13 mouse cellular contexts compared by ENCODE assay signal in the genomic region with DNA sequence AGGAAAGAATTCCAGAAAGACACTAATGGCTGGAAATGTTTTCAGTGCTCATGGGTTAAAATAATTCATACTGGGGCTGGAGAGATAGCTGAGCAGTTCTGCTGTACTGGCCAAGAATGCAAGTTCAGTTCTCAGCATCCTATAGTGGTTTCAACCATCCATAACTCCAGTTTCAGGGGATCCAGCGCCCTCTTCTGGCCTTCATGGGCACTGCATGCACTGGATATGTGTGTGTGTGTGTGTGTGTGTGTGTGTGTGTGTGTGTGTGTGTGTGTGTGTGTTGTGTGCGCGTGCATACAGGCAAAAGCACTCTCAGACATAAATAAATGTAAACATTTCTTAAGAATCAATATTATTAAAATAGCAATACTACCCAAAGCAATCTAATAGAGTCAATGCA. TPM values are rescaled to one million over a fixed set of nuclear protein-coding genes. Genes with fewer than 3 reads are reported as not detected.
DNase-seq lines count a peak whose midpoint lies in the region; ATAC-seq and TF ChIP-seq lines count a peak whose summit lies in the region.
"Had no signal": no experiment of that assay in that cellular context is flagged by ENCODE, and none has a peak within 500 bp of the region (broad histone marks: within the 10 kb centered on the region; RNA-seq: fewer than 3 reads in every experiment).

No protein-coding gene starts in this region.

- H3K4me1 ChIP-seq in heart, embryonic 15.5 days (replicated peaks) = peaks cover 66% of the 10 kb centered on the region
- peaks cover 44% of the 10 kb centered on the region for H3K4me1 ChIP-seq in heart, embryonic 11.5 days (ENCODE audit: control insufficient read depth, insufficient read depth, low read length)
- no peaks in the 10 kb centered on the region for H3K4me1 ChIP-seq in spleen, adult 2 months (ENCODE audit: control insufficient read depth, insufficient read depth, insufficient read length)
- H3K4me1 ChIP-seq in bone marrow, adult 2 months (ENCODE audit: control insufficient read depth, insufficient read depth, low read length) = no peaks in the 10 kb centered on the region; the same call in 1 of the 2 replicates

- DNase-seq in spleen, adult 2 months (ENCODE audit: low read depth in 1 of 2, low spot score in 2 of 2) = peak in 1 of 2 experiments; percentile 12
- no peak for DNase-seq in spleen, postnatal 14 days (ENCODE audit: low spot score in 2 of 2)
- DNase-seq in thymus, postnatal 25 days = peak; percentile 40
- DNase-seq in left cerebral cortex, postnatal 10 days (ENCODE audit: extremely low spot score in 1 of 2, low spot score in 2 of 2) = no peak

- 62% methylated on average over 3 of the region's 3 CpGs for WGBS in heart, embryonic 15.5 days
- 64% methylated on average over 3 of the region's 3 CpGs for WGBS in heart, embryonic 11.5 days (ENCODE audit: insufficient replicate concordance)
- WGBS in spleen, adult 2 months = 66% methylated on average over 3 of the region's 3 CpGs
- 77% methylated on average over 3 of the region's 3 CpGs for WGBS in bone marrow, adult 2 months

- ATAC-seq in heart, embryonic 15.5 days (replicated peaks; ENCODE audit: insufficient number of reproducible peaks, insufficient read depth, low FRiP score, low read depth) = no peak
- no peak for ATAC-seq in heart, embryonic 11.5 days (replicated peaks; ENCODE audit: insufficient number of reproducible peaks, low FRiP score, low TSS enrichment)
- ATAC-seq in megakaryocyte-erythroid progenitor cell, adult 5-6 weeks (replicated peaks; ENCODE audit: low FRiP score, low TSS enrichment, poor library complexity, severe bottlenecking) = no peak
- ATAC-seq: forebrain, embryonic 15.5 days had no signal

- intact Hi-C loops in left cerebral cortex, postnatal 10 days (cut with DNase I) = no loop called here

- no peak for TF ChIP-seq POLR2A in spleen, adult 2 months (IDR thresholded peaks at IDR 0.05; ENCODE audit: low read depth, low read length)
- TF ChIP-seq POLR2A in bone marrow, adult 2 months (IDR thresholded peaks at IDR 0.05; ENCODE audit: borderline replicate concordance, control insufficient read depth, low read depth, low read length) = no peak

- peak overlapping the region; percentile 92; the same call in 1 of the 2 replicates for H3K27ac ChIP-seq in heart, embryonic 15.5 days
- H3K27ac ChIP-seq in heart, embryonic 11.5 days (ENCODE audit: low read depth, low read length) = no peak overlapping the region
- H3K27ac ChIP-seq in spleen, adult 2 months (ENCODE audit: insufficient read depth, low read length) = no peak overlapping the region
- no peak overlapping the region for H3K27ac ChIP-seq in bone marrow, adult 2 months (ENCODE audit: control insufficient read depth, insufficient read depth, low read depth, low read length, poor library complexity)
- H3K27ac ChIP-seq: forebrain, embryonic 15.5 days; limb, embryonic 10.5 days; neural tube, embryonic 13.5 days had no signal

- peaks cover 14% of the 10 kb centered on the region for H3K36me3 ChIP-seq in heart, embryonic 15.5 days
- peaks cover 6% of the 10 kb centered on the region; the same call in 1 of the 2 replicates for H3K36me3 ChIP-seq in heart, embryonic 11.5 days (ENCODE audit: control insufficient read depth, insufficient read depth, low read length)
- no peaks in the 10 kb centered on the region for H3K36me3 ChIP-seq in spleen, adult 2 months (ENCODE audit: control insufficient read depth, insufficient read depth, low read length)
- H3K36me3 ChIP-seq: forebrain, embryonic 15.5 days had no signal

- no peak overlapping the region for H3K9ac ChIP-seq in heart, embryonic 15.5 days
- no peak overlapping the region for H3K9ac ChIP-seq in heart, embryonic 11.5 days (ENCODE audit: low read depth, low read length)
- H3K9ac ChIP-seq: forebrain, embryonic 15.5 days; neural tube, embryonic 13.5 days had no signal

- no peak overlapping the region for H3K4me3 ChIP-seq in heart, embryonic 15.5 days
- no peak overlapping the region for H3K4me3 ChIP-seq in heart, embryonic 11.5 days (ENCODE audit: low read depth, low read length)
- no peak overlapping the region for H3K4me3 ChIP-seq in spleen, adult 2 months (ENCODE audit: extremely low read depth, insufficient read depth, insufficient read length)
- no peak overlapping the region for H3K4me3 ChIP-seq in bone marrow, adult 2 months (replicated peaks; ENCODE audit: control insufficient read depth, low read depth, low read length)
- H3K4me3 ChIP-seq: forebrain, embryonic 15.5 days; heart, embryonic 10.5 days; limb, embryonic 10.5 days; neural tube, embryonic 13.5 days had no signal

- TF ChIP-seq CTCF in spleen, adult 2 months (IDR thresholded peaks at IDR 0.05; ENCODE audit: extremely low read depth, insufficient read depth, insufficient read length, insufficient replicate concordance) = peak; percentile 32; the same call in 1 of the 2 replicates
- TF ChIP-seq CTCF in bone marrow, adult 2 months (IDR thresholded peaks at IDR 0.05; ENCODE audit: control insufficient read depth, insufficient read depth, low read length) = peak; percentile 57

- no peaks in the 10 kb centered on the region for H3K9me3 ChIP-seq in heart, embryonic 15.5 days (replicated peaks)
- H3K9me3 ChIP-seq in heart, embryonic 11.5 days (replicated peaks; ENCODE audit: control insufficient read depth, low read length) = no peaks in the 10 kb centered on the region
- H3K9me3 ChIP-seq: forebrain, embryonic 15.5 days; heart, embryonic 10.5 days; limb, embryonic 10.5 days had no signal

- no peak overlapping the region for H3K4me2 ChIP-seq in heart, embryonic 15.5 days
- H3K4me2 ChIP-seq in heart, embryonic 11.5 days = no peak overlapping the region
- H3K4me2 ChIP-seq: forebrain, embryonic 15.5 days; neural tube, embryonic 13.5 days had no signal

- no peaks in the 10 kb centered on the region for H3K27me3 ChIP-seq in heart, embryonic 15.5 days
- no peaks in the 10 kb centered on the region for H3K27me3 ChIP-seq in heart, embryonic 11.5 days (ENCODE audit: control insufficient read depth, insufficient read depth, low read length)
- H3K27me3 ChIP-seq in spleen, adult 2 months (ENCODE audit: control insufficient read depth, insufficient read depth, low read length) = no peaks in the 10 kb centered on the region
- H3K27me3 ChIP-seq: forebrain, embryonic 15.5 days; neural tube, embryonic 13.5 days had no signal

RNA-seq across cellular contexts. Expression of a gene that starts 22.8 kb away (rescaled TPM):
- polyA plus RNA-seq in heart, embryonic 15.5 days (2015; fragmentation: Nextera tagmentation; extraction: Ambion mirVana) = 136 and 149 TPM in 2 replicates
- 115 and 138 TPM in 2 replicates for polyA plus RNA-seq in heart, embryonic 11.5 days (2014; fragmentation: Nextera tagmentation; extraction: Ambion mirVana)
- polyA plus RNA-seq in spleen, adult 2 months (2012; rRNA removed) = 15.0 and 16.6 TPM in 2 replicates
- polyA plus RNA-seq in bone marrow, adult 2 months (2011; ENCODE audit: insufficient read depth, insufficient read length, low replicate concordance, missing spikeins) = 30.9 and 51.9 TPM in 2 replicates
- 29.4 and 35.8 TPM in 2 replicates for total RNA-seq in megakaryocyte-erythroid progenitor cell, adult 5-6 weeks (2014; fragmentation: Nextera tagmentation)
- total RNA-seq in megakaryocyte-erythroid progenitor cell, adult 5-6 weeks (2017) = 42.4 and 70.7 TPM in 2 replicates
- 10 to 100 TPM; 71.3 to 79.0 TPM for total RNA-seq in left cerebral cortex, postnatal 10 days (2021)

RNA-seq across cellular contexts. Expression of a gene that starts 51.8 kb away (rescaled TPM):
- polyA plus RNA-seq in heart, embryonic 15.5 days (2015; fragmentation: Nextera tagmentation; extraction: Ambion mirVana) = 2.9 and 3.0 TPM in 2 replicates
- 0.63 TPM in 1 of 2 replicates, not detected in the other for polyA plus RNA-seq in heart, embryonic 11.5 days (2014; fragmentation: Nextera tagmentation; extraction: Ambion mirVana)
- polyA plus RNA-seq in spleen, adult 2 months (2012; rRNA removed) = 0.09 and 0.74 TPM in 2 replicates
- polyA plus RNA-seq in bone marrow, adult 2 months (2011; ENCODE audit: insufficient read depth, insufficient read length, low replicate concordance, missing spikeins) = not detected in 2 replicates
- 0.69 TPM in 1 of 2 replicates, not detected in the other for total RNA-seq in megakaryocyte-erythroid progenitor cell, adult 5-6 weeks (2014; fragmentation: Nextera tagmentation)
- total RNA-seq in megakaryocyte-erythroid progenitor cell, adult 5-6 weeks (2017) = 0.47 and 1.1 TPM in 2 replicates
- under 1 TPM in 1 of 2 experiments, not detected in 1; 0.21 TPM for total RNA-seq in left cerebral cortex, postnatal 10 days (2021)
- total RNA-seq: megakaryocyte, adult 5-6 weeks had no signal
